Mouse (Mus musculus): ENCODE results near the gene Mansc1.

Gene Mansc1

GRCm38 (mm10) chr6:134636476-134636875, 4.2 kb upstream of the Mansc1 start:
- DNase-seq, result no peak

- no peak for DNase-seq
These were observed 1.3 kb upstream of the Mansc1 start for GRCm38 (mm10) chr6:134633553-134633952.

GRCm38 (mm10) chr6:134632756-134633155, 468 bp upstream of the Mansc1 start:
- DNase-seq, result peak; percentile 56

GRCm38 (mm10) chr6:134630447-134630846, 1.8 kb downstream of the Mansc1 start:
- DNase-seq, result no peak

- no peak for DNase-seq
These were observed 5.7 kb downstream of the Mansc1 start for GRCm38 (mm10) chr6:134626564-134626963.

GRCm38 (mm10) chr6:134625431-134625830, 6.9 kb downstream of the Mansc1 start:
- DNase-seq, result no peak

GRCm38 (mm10) chr6:134621552-134621949, 10.7 kb downstream of the Mansc1 start:
- DNase-seq, result no peak

GRCm38 (mm10) chr6:134620846-134621551, 11.3 kb downstream of the Mansc1 start:
- no peak for DNase-seq

GRCm38 (mm10) chr6:134620129-134620528, 12.2 kb downstream of the Mansc1 start:
- DNase-seq, result no peak

- no peak for DNase-seq
These were observed 14.7 kb downstream of the Mansc1 start for GRCm38 (mm10) chr6:134617589-134617988.

- peak; percentile 92 for DNase-seq
These were observed 17.3 kb downstream of the Mansc1 start for GRCm38 (mm10) chr6:134614723-134615648.

GRCm38 (mm10) chr6:134614322-134614721, 18.0 kb downstream of the Mansc1 start:
- DNase-seq, result no peak

GRCm38 (mm10) chr6:134611896-134612295, 20.4 kb downstream of the Mansc1 start:
- no peak for DNase-seq

- DNase-seq, result no peak
These were observed 21.9 kb downstream of the Mansc1 start for GRCm38 (mm10) chr6:134610380-134610779.

GRCm38 (mm10) chr6:134606949-134607746, 25.1 kb downstream of the Mansc1 start:
- peak; percentile 42 for DNase-seq

- DNase-seq, result no peak
These were observed 25.7 kb downstream of the Mansc1 start for GRCm38 (mm10) chr6:134606540-134606939.

- no peak for DNase-seq
These were observed 27.1 kb downstream of the Mansc1 start for GRCm38 (mm10) chr6:134605196-134605595.

GRCm38 (mm10) chr6:134602371-134603003, 29.8 kb downstream of the Mansc1 start:
- no peak for DNase-seq

- no peak for DNase-seq
These were observed 30.5 kb downstream of the Mansc1 start for GRCm38 (mm10) chr6:134601766-134602165.

- no peak for DNase-seq
These were observed 31.2 kb downstream of the Mansc1 start for GRCm38 (mm10) chr6:134601130-134601529.

GRCm38 (mm10) chr6:134599239-134599638, 33.0 kb downstream of the Mansc1 start:
- DNase-seq, result no peak

- DNase-seq, result no peak
These were observed 34.5 kb downstream of the Mansc1 start for GRCm38 (mm10) chr6:134597651-134598229.
